Mouse (Mus musculus) kidney, adult 18-20 months (tissue): ENCODE data around the gene Ripor1.

Source experiments
- DNase-seq: peaks from one replicate; pipeline ENCODE4 v3.0.0; 2021

Gene Ripor1

GRCm38 (mm10) chr8:105629337-105629736, 24.3 kb downstream of the Ripor1 start:
- DNase-seq, result no peak

GRCm38 (mm10) chr8:105634771-105635458, 29.9 kb downstream of the Ripor1 start:
- no peak for DNase-seq

- DNase-seq, result no peak
Observed at GRCm38 (mm10) chr8:105635481-105635880, 30.4 kb downstream of the Ripor1 start.

GRCm38 (mm10) chr8:105636018-105636962, 31.2 kb downstream of the Ripor1 start, which contains the start of gene Ctcf:
Ctcf (plus strand) TSS chr8:105636568.
- peak; percentile 93 for DNase-seq

- DNase-seq, result no peak
Observed at GRCm38 (mm10) chr8:105636963-105637510, 32.0 kb downstream of the Ripor1 start, which contains the start of gene Agrp. Agrp (minus strand) TSS chr8:105637393.

GRCm38 (mm10) chr8:105637601-105638041, 32.6 kb downstream of the Ripor1 start:
- DNase-seq, result no peak

GRCm38 (mm10) chr8:105638510-105638909, 33.5 kb downstream of the Ripor1 start:
- no peak for DNase-seq

GRCm38 (mm10) chr8:105639835-105640234, 34.8 kb downstream of the Ripor1 start:
- no peak for DNase-seq

- no peak for DNase-seq
Observed at GRCm38 (mm10) chr8:105640511-105640910, 35.5 kb downstream of the Ripor1 start.

- DNase-seq, result no peak
Observed at GRCm38 (mm10) chr8:105645205-105645604, 40.1 kb downstream of the Ripor1 start.

GRCm38 (mm10) chr8:105648929-105649328, 43.9 kb downstream of the Ripor1 start:
- DNase-seq, result no peak

GRCm38 (mm10) chr8:105657641-105658040, 52.6 kb downstream of the Ripor1 start:
- DNase-seq, result no peak

- DNase-seq, result no peak
Observed at GRCm38 (mm10) chr8:105661167-105661566, 56.1 kb downstream of the Ripor1 start.
